Mouse (Mus musculus) lung, postnatal 0 days (tissue): ENCODE measurements at regions not wholly inside any gene's neighbourhood (a gene's known extent, or its start where the extent isn't known, plus 50 kb on each side); places are given as distances from the start of the nearest gene placed in this dataset.
A peak's percentile ranks its signal among the peaks of the same experiment; 100 is the strongest.

ENCODE experiments used
- ATAC-seq: fragments of 200-750 bp; cut with Nextera tagmentation; 2 replicates; pipeline ENCODE4 v1.8.0; 2017; ENCODE audit warnings: moderate library complexity
- DNase-seq: peaks from one replicate; pipeline ENCODE4 v3.0.0-alpha.2; 2016; ENCODE audit warnings: low spot score
- H3K27ac ChIP-seq: fragments of 300-500 bp; sonication (generic); 2 replicates; pipeline ENCODE4 v1.5.1; 2014; ENCODE audit warnings: antibody characterized with exemption, mild to moderate bottlenecking, low read length, mixed read lengths
- H3K27me3 ChIP-seq: fragments of 300-500 bp; sonication (generic); replicated peaks from 2 replicates; pipeline ENCODE4 v1.6.1; 2014; ENCODE audit warnings: low read length, mixed read lengths; ENCODE audit not compliant: insufficient read depth
- H3K36me3 ChIP-seq: fragments of 300-500 bp; sonication (generic); 2 replicates; pipeline ENCODE4 v1.6.1; 2014; ENCODE audit warnings: low read length, mixed read lengths; ENCODE audit not compliant: insufficient read depth
- H3K4me1 ChIP-seq: fragments of 300-500 bp; sonication (generic); 2 replicates; pipeline ENCODE4 v1.6.1; 2014; ENCODE audit warnings: antibody characterized with exemption, low read depth, low read length, mixed read lengths; ENCODE audit not compliant: insufficient read depth
- H3K4me2 ChIP-seq: fragments of 300-500 bp; sonication (generic); replicated peaks from 2 replicates; pipeline ENCODE4 v1.6.1; 2014; ENCODE audit warnings: low read depth, mild to moderate bottlenecking, low read length, moderate library complexity, mixed read lengths
- H3K4me3 ChIP-seq: fragments of 300-500 bp; sonication (generic); 2 replicates; pipeline ENCODE4 v1.5.1; 2014; ENCODE audit warnings: low read depth, low read length
- H3K9ac ChIP-seq: fragments of 300-500 bp; sonication (generic); replicated peaks from 2 replicates; pipeline ENCODE4 v1.6.1; 2014; ENCODE audit warnings: low read depth, mild to moderate bottlenecking
- H3K9me3 ChIP-seq: fragments of 300-500 bp; sonication (generic); 2 replicates; pipeline ENCODE4 v1.6.1; 2016; ENCODE audit warnings: low read length, mixed read lengths
- CTCF ChIP-seq: IDR thresholded peaks from 2 replicates; pipeline ENCODE4 v1.5.1; 2016; ENCODE audit warnings: antibody characterized with exemption, mild to moderate bottlenecking
- EP300 ChIP-seq: IDR thresholded peaks from 2 replicates; pipeline ENCODE4 v1.6.1; 2016; ENCODE audit warnings: antibody characterized with exemption, mild to moderate bottlenecking, control low read depth
- WGBS: fragments of 180-500 bp; shearing (Covaris S2); extraction: QIAGEN DNeasy Blood & Tissue Kit; methylation state at CpG from one replicate; pipeline ENCODE4 v1.1.7; 2014; 5-methylcytosine and 5-hydroxymethylcytosine counted together

- no peaks in the 10 kb centered on the region for H3K36me3 ChIP-seq
- H3K9me3 ChIP-seq, result no peaks in the 10 kb centered on the region
- 78% methylated on average over 5 of the region's 5 CpGs for WGBS
- TF ChIP-seq EP300 (no peak), CTCF (no peak)
- H3K4me2 ChIP-seq, result no peak overlapping the region
- no peak for ATAC-seq
- H3K4me1 ChIP-seq, result no peaks in the 10 kb centered on the region
- no peak overlapping the region for H3K4me3 ChIP-seq
- no peaks in the 10 kb centered on the region for H3K27me3 ChIP-seq
- no peak overlapping the region for H3K9ac ChIP-seq
- H3K27ac ChIP-seq, result no peak overlapping the region
- no peak for DNase-seq
These were observed 136.8 kb upstream of the Tex13c2 start for GRCm38 (mm10) chrX:42352610-42353254.

- no peaks in the 10 kb centered on the region for H3K4me1 ChIP-seq
- H3K27me3 ChIP-seq, result no peaks in the 10 kb centered on the region
- no peak overlapping the region for H3K9ac ChIP-seq
- DNase-seq (no peak), ATAC-seq (peak; percentile 21; the same call in 1 of the 2 replicates)
- WGBS, result 44% methylated on average over 8 of the region's 12 CpGs
- H3K27ac ChIP-seq, result no peak overlapping the region
- peak overlapping the region; percentile 51; the same call in 1 of the 2 replicates for H3K4me2 ChIP-seq
- H3K9me3 ChIP-seq, result no peaks in the 10 kb centered on the region
- H3K36me3 ChIP-seq, result no peaks in the 10 kb centered on the region
- no peak for TF ChIP-seq EP300
- TF ChIP-seq CTCF, result no peak
- H3K4me3 ChIP-seq, result no peak overlapping the region
These were observed 129.9 kb upstream of the Tex13c2 start for GRCm38 (mm10) chrX:42359381-42360172.

GRCm38 (mm10) chrX:42360173-42360931, 129.1 kb upstream of the Tex13c2 start:
- 19% methylated on average over 15 of the region's 15 CpGs for WGBS
- H3K9me3 ChIP-seq, result no peaks in the 10 kb centered on the region
- H3K36me3 ChIP-seq, result no peaks in the 10 kb centered on the region
- ATAC-seq (no peak), DNase-seq (peak; percentile 51)
- peak overlapping the region; percentile 26; the same call in 1 of the 2 replicates for H3K4me3 ChIP-seq
- TF ChIP-seq CTCF, result peak; percentile 41
- no peak for TF ChIP-seq EP300
- no peak overlapping the region for H3K9ac ChIP-seq
- H3K27ac ChIP-seq, result 0 out of 2 replicates have a peak overlapping the region, but pooled peaks have one; percentile 32
- H3K27me3 ChIP-seq, result no peaks in the 10 kb centered on the region
- H3K4me2 ChIP-seq, result peak overlapping the region; percentile 51; the same call in 1 of the 2 replicates
- H3K4me1 ChIP-seq, result no peaks in the 10 kb centered on the region

GRCm38 (mm10) chrX:42360973-42361372, 128.5 kb upstream of the Tex13c2 start:
- Histone ChIP-seq H3K4me1 (no peaks in the 10 kb centered on the region), H3K4me2 (peak overlapping the region; percentile 51; the same call in 1 of the 2 replicates), H3K27ac (0 out of 2 replicates have a peak overlapping the region, but pooled peaks have one; percentile 32), H3K9ac (no peak overlapping the region), H3K9me3 (no peaks in the 10 kb centered on the region), H3K4me3 (peak overlapping the region; percentile 26; the same call in 1 of the 2 replicates), H3K36me3 (no peaks in the 10 kb centered on the region), H3K27me3 (no peaks in the 10 kb centered on the region)
- DNase-seq (peak; percentile 8), ATAC-seq (no peak)
- TF ChIP-seq CTCF (no peak), EP300 (no peak)
- 36% methylated on average over 6 of the region's 6 CpGs for WGBS

- H3K4me1 ChIP-seq, result no peaks in the 10 kb centered on the region
- no peaks in the 10 kb centered on the region for H3K27me3 ChIP-seq
- no peaks in the 10 kb centered on the region for H3K36me3 ChIP-seq
- ATAC-seq (no peak), DNase-seq (no peak)
- TF ChIP-seq EP300 (no peak), CTCF (no peak)
- WGBS, result 45% methylated on average over 15 of the region's 15 CpGs
- H3K9me3 ChIP-seq, result no peaks in the 10 kb centered on the region
- H3K9ac ChIP-seq, result no peak overlapping the region
- H3K4me3 ChIP-seq, result no peak overlapping the region
- H3K4me2 ChIP-seq, result no peak overlapping the region
- H3K27ac ChIP-seq, result no peak overlapping the region
These were observed 128.0 kb upstream of the Tex13c2 start for GRCm38 (mm10) chrX:42361400-42362028.
